In the genomic region with DNA sequence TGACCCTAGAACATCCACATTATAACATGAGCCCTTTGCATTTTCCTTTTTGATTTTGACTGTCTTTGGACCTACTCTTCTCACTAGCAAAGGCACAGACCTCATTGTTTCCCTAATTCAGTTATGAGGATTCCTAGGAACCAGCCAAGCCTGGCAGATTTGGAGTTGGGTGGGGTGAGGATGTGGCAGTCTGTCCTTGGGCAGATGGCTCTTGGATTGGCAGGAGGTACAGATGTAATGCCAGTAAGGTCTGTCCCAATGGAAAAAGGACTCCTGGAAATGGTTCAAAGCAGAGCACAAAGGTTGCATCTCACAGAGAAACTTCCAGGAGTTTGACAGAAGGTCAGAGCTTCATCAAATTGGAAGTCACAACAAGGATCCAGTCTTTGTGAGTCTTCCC, we compare ENCODE assay signal across 27 mouse cellular contexts.
"Had no signal": no experiment of that assay in that cellular context is flagged by ENCODE, and none has a peak within 500 bp of the region (broad histone marks: within the 10 kb centered on the region; RNA-seq: fewer than 3 reads in every experiment).

No protein-coding gene starts in this region.

- H3K4me2 ChIP-seq: embryonic facial prominence, embryonic 12.5 days; embryonic facial prominence, embryonic 13.5 days; embryonic facial prominence, embryonic 15.5 days; forebrain, embryonic 12.5 days; forebrain, embryonic 13.5 days; forebrain, embryonic 15.5 days had no signal

- H3K27me3 ChIP-seq: embryonic facial prominence, embryonic 12.5 days; embryonic facial prominence, embryonic 13.5 days; embryonic facial prominence, embryonic 15.5 days; forebrain, embryonic 12.5 days; forebrain, embryonic 13.5 days; forebrain, embryonic 15.5 days had no signal

- H3K4me3 ChIP-seq: embryonic facial prominence, embryonic 10.5 days; embryonic facial prominence, embryonic 12.5 days; embryonic facial prominence, embryonic 13.5 days; embryonic facial prominence, embryonic 15.5 days; erythroblast, embryonic 14.5 days; forebrain, embryonic 10.5 days; forebrain, embryonic 12.5 days; forebrain, embryonic 13.5 days; forebrain, embryonic 15.5 days; gastrocnemius, adult 2 months; heart, adult 2 months had no signal

- H3K9me3 ChIP-seq: embryonic facial prominence, embryonic 10.5 days; embryonic facial prominence, embryonic 12.5 days; embryonic facial prominence, embryonic 13.5 days; embryonic facial prominence, embryonic 15.5 days; forebrain, embryonic 10.5 days; forebrain, embryonic 12.5 days; forebrain, embryonic 13.5 days; forebrain, embryonic 15.5 days had no signal

- H3K4me1 ChIP-seq: embryonic facial prominence, embryonic 10.5 days; embryonic facial prominence, embryonic 12.5 days; embryonic facial prominence, embryonic 13.5 days; embryonic facial prominence, embryonic 15.5 days; forebrain, embryonic 10.5 days; forebrain, embryonic 12.5 days; forebrain, embryonic 13.5 days; forebrain, embryonic 15.5 days had no signal

- DNase-seq: cerebellum, adult 8-10 months; cerebellum, adult 9-10 months; cerebellum, adult 9-11 months; cerebellum, postnatal 10 days; cerebellum, postnatal 14 days; cerebellum, postnatal 25 days; cerebellum, postnatal 36 days; embryo, embryonic 11 days; forebrain, postnatal 0 days; gastrocnemius, adult 2 months; gastrocnemius, postnatal 10 days; gastrocnemius, postnatal 14 days; gastrocnemius, postnatal 25 days; gastrocnemius, postnatal 36 days; heart, adult 18-20 months; heart, adult 2 months had no signal

- ATAC-seq: forebrain, embryonic 13.5 days; forebrain, embryonic 14.5 days; forebrain, embryonic 15.5 days; forebrain, embryonic 16.5 days; forebrain, postnatal 0 days had no signal

- H3K9ac ChIP-seq: embryonic facial prominence, embryonic 12.5 days; embryonic facial prominence, embryonic 13.5 days; embryonic facial prominence, embryonic 15.5 days; forebrain, embryonic 12.5 days; forebrain, embryonic 13.5 days; forebrain, embryonic 15.5 days; forebrain, postnatal 0 days had no signal

- H3K27ac ChIP-seq: embryonic facial prominence, embryonic 10.5 days; embryonic facial prominence, embryonic 12.5 days; embryonic facial prominence, embryonic 13.5 days; embryonic facial prominence, embryonic 15.5 days; forebrain, embryonic 10.5 days; forebrain, embryonic 12.5 days; forebrain, embryonic 13.5 days; forebrain, embryonic 15.5 days; gastrocnemius, adult 2 months; heart, adult 2 months had no signal

- H3K36me3 ChIP-seq: embryonic facial prominence, embryonic 10.5 days; embryonic facial prominence, embryonic 12.5 days; embryonic facial prominence, embryonic 13.5 days; embryonic facial prominence, embryonic 15.5 days; forebrain, embryonic 10.5 days; forebrain, embryonic 12.5 days; forebrain, embryonic 15.5 days had no signal
